11 mouse cellular contexts compared by ENCODE assay signal in genomic region chr8:128680548-128681325, GRCm38 (mm10). TPM values are rescaled to one million over a fixed set of nuclear protein-coding genes. Genes with fewer than 3 reads are reported as not detected.
DNase-seq lines count a peak whose midpoint lies in the region; ATAC-seq and TF ChIP-seq lines count a peak whose summit lies in the region.
"Had no signal": no experiment of that assay in that cellular context is flagged by ENCODE, and none has a peak within 500 bp of the region (broad histone marks: within the 10 kb centered on the region; RNA-seq: fewer than 3 reads in every experiment).

No protein-coding gene starts in this region.

- no peak overlapping the region for H3K9ac ChIP-seq in heart, embryonic 13.5 days
- no peak overlapping the region for H3K9ac ChIP-seq in lung, embryonic 14.5 days
- H3K9ac ChIP-seq in intestine, embryonic 14.5 days (ENCODE audit: low read length) = no peak overlapping the region
- H3K9ac ChIP-seq in stomach, embryonic 14.5 days (replicated peaks; ENCODE audit: low read depth, low read length) = no peak overlapping the region

- no peak for DNase-seq in heart, postnatal 4 days
- DNase-seq in lung, embryonic 14.5 days = no peak
- DNase-seq in lung, postnatal 4 days = no peak
- DNase-seq in intestine, embryonic 14.5 days (ENCODE audit: low spot score) = no peak
- no peak for DNase-seq in layer of hippocampus, postnatal 14 days (ENCODE audit: low spot score in 2 of 2)
- no peak for DNase-seq in thymus, postnatal 25 days
- DNase-seq: adrenal gland, postnatal 10 days; cerebellum, adult 11-12 months had no signal

- ATAC-seq in heart, embryonic 13.5 days (ENCODE audit: extremely low read depth, insufficient number of reproducible peaks, low FRiP score, low TSS enrichment) = no peak
- no peak for ATAC-seq in lung, embryonic 14.5 days (ENCODE audit: insufficient read depth)
- no peak for ATAC-seq in intestine, embryonic 14.5 days (replicated peaks; ENCODE audit: low FRiP score, low TSS enrichment, low read depth)
- ATAC-seq in stomach, embryonic 14.5 days (ENCODE audit: insufficient number of reproducible peaks, insufficient read depth, low FRiP score, low read depth) = no peak
- ATAC-seq: Patski had no signal

- H3K9me3 ChIP-seq in heart, embryonic 13.5 days = no peaks in the 10 kb centered on the region
- H3K9me3 ChIP-seq in lung, embryonic 14.5 days (ENCODE audit: low read depth, low read length) = no peaks in the 10 kb centered on the region
- H3K9me3 ChIP-seq in intestine, embryonic 14.5 days (ENCODE audit: control insufficient read depth, low read length) = no peaks in the 10 kb centered on the region
- no peaks in the 10 kb centered on the region for H3K9me3 ChIP-seq in stomach, embryonic 14.5 days (ENCODE audit: control insufficient read depth, low read depth, low read length)

- H3K27me3 ChIP-seq in heart, embryonic 13.5 days (replicated peaks) = no peaks in the 10 kb centered on the region
- H3K27me3 ChIP-seq in lung, embryonic 14.5 days (ENCODE audit: insufficient read depth, low read length) = no peaks in the 10 kb centered on the region
- H3K27me3 ChIP-seq in intestine, embryonic 14.5 days (replicated peaks; ENCODE audit: control insufficient read depth, insufficient read depth, low read length) = no peaks in the 10 kb centered on the region
- no peaks in the 10 kb centered on the region for H3K27me3 ChIP-seq in stomach, embryonic 14.5 days (ENCODE audit: control insufficient read depth, insufficient read depth, low read length)
- H3K27me3 ChIP-seq: Patski had no signal

- H3K4me1 ChIP-seq in heart, embryonic 13.5 days = peaks cover 15% of the 10 kb centered on the region
- H3K4me1 ChIP-seq in lung, embryonic 14.5 days (ENCODE audit: insufficient read depth) = 0 out of 2 replicates have a peak, but pooled peaks cover 5% of the 10 kb centered on the region
- H3K4me1 ChIP-seq in intestine, embryonic 14.5 days (replicated peaks; ENCODE audit: control insufficient read depth, insufficient read depth, low read length) = peaks cover 8% of the 10 kb centered on the region
- H3K4me1 ChIP-seq in stomach, embryonic 14.5 days (ENCODE audit: control insufficient read depth, insufficient read depth, low read length) = no peaks in the 10 kb centered on the region; the same call in 1 of the 2 replicates

- no peak overlapping the region for H3K4me2 ChIP-seq in heart, embryonic 13.5 days
- H3K4me2 ChIP-seq in lung, embryonic 14.5 days = no peak overlapping the region
- H3K4me2 ChIP-seq in intestine, embryonic 14.5 days (ENCODE audit: low read length) = no peak overlapping the region
- no peak overlapping the region for H3K4me2 ChIP-seq in stomach, embryonic 14.5 days (replicated peaks; ENCODE audit: low read depth, low read length)

- H3K27ac ChIP-seq in heart, embryonic 13.5 days (replicated peaks) = peak overlapping the region; percentile 90
- H3K27ac ChIP-seq in lung, embryonic 14.5 days (ENCODE audit: low read depth) = peak overlapping the region; percentile 86; the same call in 1 of the 2 replicates
- peak overlapping the region; percentile 88 for H3K27ac ChIP-seq in intestine, embryonic 14.5 days (ENCODE audit: low read depth)
- peak overlapping the region; percentile 70 for H3K27ac ChIP-seq in stomach, embryonic 14.5 days (ENCODE audit: low read length)

- H3K36me3 ChIP-seq in heart, embryonic 13.5 days = no peaks in the 10 kb centered on the region
- H3K36me3 ChIP-seq in lung, embryonic 14.5 days (ENCODE audit: insufficient read depth) = no peaks in the 10 kb centered on the region
- no peaks in the 10 kb centered on the region for H3K36me3 ChIP-seq in intestine, embryonic 14.5 days (ENCODE audit: control insufficient read depth, insufficient read depth, low read length)
- no peaks in the 10 kb centered on the region for H3K36me3 ChIP-seq in stomach, embryonic 14.5 days (ENCODE audit: control insufficient read depth, insufficient read depth, low read length)

- H3K4me3 ChIP-seq in heart, embryonic 13.5 days = no peak overlapping the region
- H3K4me3 ChIP-seq in lung, embryonic 14.5 days (ENCODE audit: low read depth, low read length) = no peak overlapping the region
- H3K4me3 ChIP-seq in intestine, embryonic 14.5 days (ENCODE audit: low read depth, low read length) = no peak overlapping the region
- no peak overlapping the region for H3K4me3 ChIP-seq in stomach, embryonic 14.5 days (ENCODE audit: low read depth, low read length)

- no peak for TF ChIP-seq CTCF in lung, embryonic 14.5 days (IDR thresholded peaks at IDR 0.05; ENCODE audit: low read depth)

- 84% methylated on average over 2 of the region's 2 CpGs for WGBS in heart, embryonic 13.5 days
- 83% methylated on average over 2 of the region's 2 CpGs for WGBS in lung, embryonic 14.5 days
- WGBS in intestine, embryonic 14.5 days = 74% methylated on average over 2 of the region's 2 CpGs
- WGBS in stomach, embryonic 14.5 days = 83% methylated on average over 2 of the region's 2 CpGs

RNA-seq across cellular contexts. Expression of gene Itgb1, which starts 4.7 kb away (rescaled TPM):
- 304 and 322 TPM in 2 replicates for polyA plus RNA-seq in heart, embryonic 13.5 days (2015; fragmentation: Nextera tagmentation; extraction: Ambion mirVana)
- 100 to 1,000 TPM; 645 to 673 TPM for total RNA-seq in heart, postnatal 4 days (2021)
- polyA plus RNA-seq in lung, embryonic 14.5 days (2014; fragmentation: Nextera tagmentation; extraction: Ambion mirVana) = 394 and 415 TPM in 2 replicates
- 306 and 329 TPM in 2 replicates for polyA plus RNA-seq in intestine, embryonic 14.5 days (2014; fragmentation: Nextera tagmentation; extraction: Ambion mirVana)
- 317 and 368 TPM in 2 replicates for polyA plus RNA-seq in stomach, embryonic 14.5 days (2014; fragmentation: Nextera tagmentation; extraction: Ambion mirVana)
- total RNA-seq in layer of hippocampus, postnatal 14 days (2021) = 10 to 100 TPM; 79.9 to 82.8 TPM
